Mouse (Mus musculus) left cerebral cortex, adult 18-20 months (tissue): ENCODE data around the gene Fhit. TPM values are rescaled to one million over a fixed set of nuclear protein-coding genes. Genes with fewer than 3 reads are reported as not detected.
A peak's percentile ranks its signal among the peaks of the same experiment; 100 is the strongest.

ENCODE experiments used
- DNase-seq, 2 experiments: peaks; one replicate each; pipeline ENCODE4 v3.0.0; 2021 to 2022; ENCODE audit warnings: low spot score in 2 of 2, mixed read lengths in 1 of 2
- total RNA-seq, 2 experiments: library from RNA; stranded (reverse); gene quantifications; 2 replicates each; pipeline ENCODE4 v1.2.3; 2021

Gene Fhit
- total RNA-seq, 2 experiments from 2014 or later, result 6.8 to 9.4 TPM

GRCm38 (mm10) chr14:10166641-10167429 lies 995.0 kb downstream of the Fhit start:
- peak in 1 of 2 experiments; percentile 12 for DNase-seq

DNA sequence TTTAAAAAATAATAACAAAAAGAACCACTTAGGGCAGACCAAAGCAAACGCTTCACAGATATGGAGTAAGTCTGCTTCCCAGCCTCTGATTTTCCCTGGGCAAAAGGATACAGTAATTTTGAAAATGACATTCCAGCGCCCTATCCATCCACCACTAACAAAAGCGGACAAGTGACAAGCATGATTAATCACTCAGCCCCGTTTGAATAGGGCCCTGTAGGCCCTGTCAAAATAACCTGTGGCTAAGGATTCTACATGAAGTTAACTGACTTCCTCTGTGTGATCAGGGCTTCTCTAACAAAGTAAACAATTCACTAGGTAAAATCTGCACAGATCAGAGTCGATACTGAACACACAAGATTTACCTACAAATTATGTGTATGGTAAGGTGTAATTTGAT lies 1012.0 kb downstream of the Fhit start:
- DNase-seq, result no peak

DNA sequence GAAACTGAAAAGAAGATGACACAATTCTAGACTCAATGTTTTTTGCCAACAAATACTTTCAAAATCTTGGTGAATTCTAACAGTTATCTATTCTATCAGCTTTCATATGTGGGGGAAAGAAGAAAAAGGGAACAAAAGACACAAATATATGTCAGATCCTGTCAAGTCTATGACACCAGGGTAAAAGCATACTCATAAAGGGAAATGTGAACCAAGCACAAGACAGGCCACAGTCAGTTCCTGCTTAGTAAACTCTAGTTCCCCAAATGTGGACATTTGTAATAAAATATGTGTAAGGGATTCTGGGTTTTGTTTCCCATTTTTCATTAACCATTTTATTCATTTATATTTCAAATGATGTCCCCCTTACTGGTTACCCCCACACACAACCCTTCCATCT lies 1022.5 kb downstream of the Fhit start:
- DNase-seq, result no peak

GRCm38 (mm10) chr14:10133873-10134272 lies 1028.0 kb downstream of the Fhit start:
- DNase-seq, result no peak

GRCm38 (mm10) chr14:10129675-10130074 lies 1032.2 kb downstream of the Fhit start:
- DNase-seq, result no peak

GRCm38 (mm10) chr14:10129088-10129487 lies 1032.7 kb downstream of the Fhit start:
- DNase-seq, result no peak

DNA sequence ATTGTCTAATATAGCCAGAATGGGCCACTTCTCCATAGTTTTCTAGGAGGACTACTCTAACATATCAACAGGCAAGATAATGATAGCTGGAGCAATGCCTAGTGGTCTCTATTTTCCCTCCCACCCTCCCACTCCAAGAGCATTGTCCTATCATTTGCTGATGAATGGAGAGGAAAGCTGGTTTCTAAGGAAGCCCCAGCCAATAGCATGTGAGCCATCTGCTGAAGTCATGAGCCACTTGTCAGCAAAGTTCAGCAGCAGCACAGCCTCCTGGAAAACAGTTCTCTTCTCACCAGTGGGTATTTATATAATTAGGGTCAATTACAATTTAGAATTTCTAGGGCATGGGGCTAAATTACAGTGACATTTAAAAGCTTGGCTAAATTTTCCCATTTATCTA lies 1035.3 kb downstream of the Fhit start:
- DNase-seq, result no peak

DNA sequence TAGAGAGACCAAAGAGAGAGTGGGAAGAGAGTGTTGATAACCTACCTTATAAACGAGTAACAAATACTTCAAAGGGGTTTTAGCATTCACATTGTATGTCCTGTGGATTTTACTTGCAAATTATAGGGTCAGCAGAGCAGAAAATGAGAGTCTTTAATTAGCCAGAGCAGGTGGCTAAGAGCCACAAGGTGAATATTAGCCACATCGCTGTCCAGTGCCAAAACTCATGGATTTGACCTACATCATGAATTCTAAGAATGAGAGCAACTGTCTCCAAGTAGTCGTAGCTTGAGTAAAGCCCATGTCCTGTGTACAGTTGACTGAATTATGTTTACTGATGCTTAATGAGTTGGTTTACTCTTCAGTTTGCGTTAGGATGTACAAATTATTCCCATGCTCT lies 1039.7 kb downstream of the Fhit start:
- DNase-seq, result no peak

DNA sequence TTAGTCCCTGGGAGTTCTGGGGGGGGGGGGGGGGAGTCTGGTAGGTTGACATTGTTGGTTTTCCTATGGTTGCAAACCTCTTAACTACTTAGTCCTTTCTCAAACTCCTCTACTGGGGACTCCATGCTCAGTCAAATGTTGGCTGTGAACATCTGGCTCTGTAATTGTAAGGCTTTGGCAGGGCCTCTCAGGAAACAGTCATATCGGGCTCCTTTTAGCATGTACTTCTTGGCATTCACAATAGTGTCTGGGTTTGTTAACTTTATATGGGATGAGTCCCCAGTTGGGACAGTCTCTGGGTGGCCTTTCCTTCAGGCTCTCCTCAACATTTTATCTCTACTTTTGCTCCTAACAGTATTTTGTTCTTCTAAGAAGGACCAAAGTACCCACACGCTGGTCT lies 1065.6 kb downstream of the Fhit start:
- DNase-seq, result no peak

- DNase-seq, result no peak
Measured at GRCm38 (mm10) chr14:10079062-10079461, 1082.8 kb downstream of the Fhit start.

- no peak for DNase-seq
Measured at GRCm38 (mm10) chr14:10049947-10050346, 1111.9 kb downstream of the Fhit start.

GRCm38 (mm10) chr14:10047123-10047783 lies 1114.6 kb downstream of the Fhit start:
- DNase-seq, result no peak

DNA sequence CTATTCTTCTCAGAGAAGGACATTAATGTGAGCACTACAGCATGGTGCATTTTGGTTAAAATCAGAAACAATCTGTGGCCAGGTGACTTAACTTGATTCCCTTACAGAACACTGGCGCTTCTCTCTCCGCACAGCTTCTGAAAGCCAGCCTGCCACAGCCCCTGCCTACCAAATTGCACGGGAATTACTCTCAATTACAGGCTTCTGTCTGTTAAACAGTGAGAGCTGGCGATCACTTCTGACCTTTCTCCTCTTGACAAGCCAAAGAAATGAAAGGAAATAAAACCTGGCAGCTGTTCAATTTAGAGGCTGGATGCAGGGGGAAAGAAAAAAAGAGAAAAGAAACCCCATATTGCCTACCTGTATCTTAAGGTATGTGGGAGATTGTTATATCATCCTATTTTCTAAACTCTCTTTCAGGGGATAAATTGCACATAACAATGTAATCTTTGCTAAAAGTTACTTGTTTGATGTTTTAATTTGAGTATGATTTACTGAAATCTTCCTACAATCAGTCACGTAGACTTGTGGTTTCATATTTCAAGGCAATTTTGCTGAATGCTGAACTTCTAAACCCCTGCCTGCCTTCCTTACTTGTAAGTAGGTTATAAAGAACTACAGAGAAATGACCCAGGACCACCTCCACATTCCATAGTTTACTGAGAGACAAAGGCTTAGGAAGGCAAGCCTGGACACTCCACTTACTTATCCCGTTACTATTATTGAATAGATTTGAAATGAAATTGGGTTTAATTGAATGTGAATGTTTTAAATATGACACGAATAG lies 1115.3 kb downstream of the Fhit start:
- no peak for DNase-seq

GRCm38 (mm10) chr14:10038021-10038420 lies 1123.8 kb downstream of the Fhit start:
- no peak for DNase-seq

- DNase-seq, result no peak
Measured at GRCm38 (mm10) chr14:10036685-10037215, 1125.1 kb downstream of the Fhit start.

DNA sequence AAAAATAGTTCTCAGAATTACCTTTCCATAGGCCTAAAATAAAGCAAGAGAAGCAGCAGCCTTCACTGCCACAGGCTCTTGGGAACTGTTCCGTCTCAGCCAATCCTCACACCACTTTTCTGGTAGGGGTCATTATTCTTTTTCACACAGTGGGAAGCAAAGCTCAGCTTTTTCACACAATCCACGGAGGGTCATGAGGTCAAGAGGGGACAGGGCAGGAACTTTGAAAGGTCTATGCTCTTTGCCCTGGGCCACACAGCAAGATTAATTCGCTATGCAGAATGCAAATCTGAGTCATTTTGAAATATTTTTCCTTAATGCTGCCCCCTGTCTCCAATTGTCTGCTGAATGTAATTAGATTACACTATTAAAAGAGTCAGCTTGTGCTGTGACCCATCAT lies 1126.2 kb downstream of the Fhit start:
- DNase-seq, result no peak

- no peak for DNase-seq
Measured at GRCm38 (mm10) chr14:10035270-10035669, 1126.6 kb downstream of the Fhit start.

- DNase-seq, result no peak
Measured at GRCm38 (mm10) chr14:10023382-10023781, 1138.5 kb downstream of the Fhit start.

DNA sequence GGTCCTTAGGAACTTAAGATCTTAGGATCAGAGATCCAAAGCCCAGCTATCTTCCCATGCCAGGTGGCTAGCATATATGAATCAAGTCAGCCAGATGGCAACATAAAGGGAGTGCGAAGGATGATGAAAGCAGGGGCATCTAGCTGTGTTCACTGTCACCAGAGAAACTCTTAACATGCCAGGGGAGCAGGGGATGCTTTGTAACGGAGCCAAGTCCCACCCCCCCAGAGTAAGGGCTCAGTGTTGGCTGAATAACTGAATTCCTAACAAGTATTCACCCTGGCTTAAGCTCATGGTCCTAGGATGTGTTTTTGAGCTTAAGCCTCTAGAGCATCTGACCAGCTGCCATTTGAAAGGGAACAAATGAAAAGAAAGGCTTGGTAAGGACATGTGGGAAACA lies 1139.5 kb downstream of the Fhit start:
- DNase-seq, result no peak

- DNase-seq, result peak in 1 of 2 experiments; percentile 13
Measured at GRCm38 (mm10) chr14:10020400-10021140, 1141.3 kb downstream of the Fhit start.

DNA sequence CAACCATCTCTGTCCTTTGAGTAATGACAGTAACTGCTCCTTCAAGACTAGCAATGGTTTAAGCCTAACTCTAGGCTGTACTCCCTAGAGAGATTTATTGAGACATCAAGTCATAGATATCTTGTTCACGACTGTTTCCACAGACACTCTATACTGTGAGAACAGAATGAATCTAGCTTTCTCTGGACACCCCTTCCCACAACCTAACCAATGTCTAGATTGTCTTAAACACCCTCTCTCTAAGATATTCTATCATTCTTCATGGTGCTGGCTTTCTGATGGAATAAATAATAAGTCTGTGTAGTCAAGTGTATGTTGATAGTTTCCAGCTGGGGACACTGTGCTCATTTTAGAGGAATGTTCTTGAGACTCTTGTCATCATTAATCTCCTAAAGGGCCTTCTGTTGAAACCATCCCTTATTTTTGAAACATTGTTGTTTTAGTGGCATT lies 1148.0 kb downstream of the Fhit start:
- no peak for DNase-seq
